Mouse (Mus musculus) central nervous system, embryonic 14 days (tissue): ENCODE results near the gene Rsrp1. TPM values are rescaled to one million over a fixed set of nuclear protein-coding genes. Genes with fewer than 3 reads are reported as not detected.

ENCODE experiments used
- polyA plus RNA-seq: library from polyadenylated mRNA; depleted of rRNA; stranded (reverse); fragments of >200 nt; gene quantifications from 2 replicates; pipeline ENCODE4 v1.2.3, GENCODE M21; 2012; rRNA removed

The Rsrp1 gene
- 679 and 702 TPM in 2 replicates for polyA plus RNA-seq

GRCm38 (mm10) chr4:134923258-134924018, at the start of gene Rsrp1:
Gene Rsrp1, plus strand, starts transcription at chr4:134923592.

GRCm38 (mm10) chr4:134914864-134915209, 8.6 kb upstream of the Rsrp1 start, which contains the start of gene Tmem50a:
Gene Tmem50a, minus strand, starts transcription at chr4:134915024.

GRCm38 (mm10) chr4:134930684-134931481, 7.5 kb downstream of the Rsrp1 start, which contains the start of gene Syf2:
Gene Syf2, plus strand, starts transcription at chr4:134930898.

Other genes with a start within 250 kb of the Rsrp1 start
- gene Man1c1, start 219.3 kb upstream of the Rsrp1 start, polyA plus RNA-seq: 6.3 and 8.3 TPM in 2 replicates
- 2.4 and 4.4 TPM in 2 replicates for gene Ldlrap1, start 155.6 kb upstream of the Rsrp1 start, polyA plus RNA-seq
- 65.0 and 66.1 TPM in 2 replicates for gene Maco1, start 70.2 kb upstream of the Rsrp1 start, polyA plus RNA-seq
- gene Rhd, start 59.1 kb upstream of the Rsrp1 start, polyA plus RNA-seq: 0.59 and 0.93 TPM in 2 replicates
- gene Tmem50a, start 8.6 kb upstream of the Rsrp1 start, polyA plus RNA-seq: 113 and 121 TPM in 2 replicates
- gene Syf2, start 7.3 kb downstream of the Rsrp1 start, polyA plus RNA-seq: 71.2 and 73.1 TPM in 2 replicates
- gene Runx3, start 197.1 kb downstream of the Rsrp1 start, polyA plus RNA-seq: 0.11 and 1.4 TPM in 2 replicates